Mouse (Mus musculus) hindbrain, embryonic 16.5 days (tissue): ENCODE data around the gene Tmod1. TPM values are rescaled to one million over a fixed set of nuclear protein-coding genes. Genes with fewer than 3 reads are reported as not detected.

Experiments
- ATAC-seq: fragments of 200-750 bp; cut with Nextera tagmentation; 2 replicates; pipeline ENCODE4 v1.8.0; 2017; ENCODE audit warnings: moderate TSS enrichment, moderate library complexity
- H3K27ac ChIP-seq: fragments of 300-500 bp; sonication (generic); 2 replicates; pipeline ENCODE4 v1.5.1; 2014; ENCODE audit warnings: low read depth, mild to moderate bottlenecking, control low read depth, low read length, moderate library complexity
- H3K27me3 ChIP-seq: fragments of 300-500 bp; sonication (generic); replicated peaks from 2 replicates; pipeline ENCODE4 v1.6.1; 2014; ENCODE audit warnings: low read length; ENCODE audit not compliant: control insufficient read depth, insufficient read depth
- H3K36me3 ChIP-seq: fragments of 300-500 bp; sonication (generic); 2 replicates; pipeline ENCODE4 v1.6.1; 2014; ENCODE audit warnings: mild to moderate bottlenecking, low read length, moderate library complexity, mixed read lengths; ENCODE audit not compliant: control insufficient read depth, insufficient read depth
- H3K4me1 ChIP-seq: fragments of 300-500 bp; sonication (generic); 2 replicates; pipeline ENCODE4 v1.6.1; 2014; ENCODE audit warnings: low read depth, low read length; ENCODE audit not compliant: control insufficient read depth, insufficient read depth
- H3K4me2 ChIP-seq: fragments of 300-500 bp; sonication (generic); 2 replicates; pipeline ENCODE4 v1.6.1; 2014; ENCODE audit warnings: mild to moderate bottlenecking, low read length, control low read depth, moderate library complexity
- H3K4me3 ChIP-seq: fragments of 300-500 bp; sonication (generic); 2 replicates; pipeline ENCODE4 v1.5.1; 2014; ENCODE audit warnings: mild to moderate bottlenecking, low read length, control low read depth, moderate library complexity
- H3K9ac ChIP-seq: fragments of 300-500 bp; sonication (generic); 2 replicates; pipeline ENCODE4 v1.6.1; 2014; ENCODE audit warnings: low read depth, mild to moderate bottlenecking, control low read depth, low read length, moderate library complexity
- H3K9me3 ChIP-seq: fragments of 300-500 bp; sonication (generic); 2 replicates; pipeline ENCODE4 v1.6.1; 2014; ENCODE audit warnings: mild to moderate bottlenecking, low read length, moderate library complexity; ENCODE audit not compliant: control insufficient read depth
- WGBS: fragments of 180-500 bp; shearing (Covaris S2); extraction: QIAGEN DNeasy Blood & Tissue Kit; methylation state at CpG from one replicate; pipeline ENCODE4 v1.1.7; 2014; 5-methylcytosine and 5-hydroxymethylcytosine counted together
- polyA plus RNA-seq: library from polyadenylated mRNA; unstranded; fragments of >200 nt; fragmentation: Nextera tagmentation; extraction: Ambion mirVana; gene quantifications from 2 replicates; pipeline ENCODE4 v1.2.1, GENCODE M21; 2015

Gene Tmod1
- polyA plus RNA-seq, 1 experiment from 2014 or later: 2.1 TPM

- H3K4me3 ChIP-seq: no peak overlapping the region
- WGBS: 59% methylated on average over 3 of the region's 3 CpGs
- H3K4me2 ChIP-seq: no peak overlapping the region
- H3K27ac ChIP-seq: no peak overlapping the region
- peaks cover 32% of the 10 kb centered on the region for H3K36me3 ChIP-seq
- H3K4me1 ChIP-seq: no peaks in the 10 kb centered on the region
- H3K27me3 ChIP-seq: no peaks in the 10 kb centered on the region
- H3K9ac ChIP-seq: no peak overlapping the region
- H3K9me3 ChIP-seq: no peaks in the 10 kb centered on the region; the same call in 1 of the 2 replicates
- ATAC-seq: no peak
Observed at GRCm38 (mm10) chr4:46130221-46130620, 91.5 kb downstream of the Tmod1 start.

GRCm38 (mm10) chr4:46131791-46132190 lies 93.1 kb downstream of the Tmod1 start:
- ATAC-seq: no peak
- Histone ChIP-seq H3K4me3 (no peak overlapping the region), H3K4me1 (peaks cover 2% of the 10 kb centered on the region), H3K9ac (no peak overlapping the region), H3K9me3 (no peaks in the 10 kb centered on the region; the same call in 1 of the 2 replicates), H3K27me3 (no peaks in the 10 kb centered on the region), H3K36me3 (peaks cover 26% of the 10 kb centered on the region), H3K27ac (no peak overlapping the region), H3K4me2 (no peak overlapping the region)
- WGBS: 88% methylated on average over 6 of the region's 6 CpGs

- H3K36me3 ChIP-seq: no peaks in the 10 kb centered on the region; the same call in 1 of the 2 replicates
- peak overlapping the region; percentile 96 for H3K27ac ChIP-seq
- no peaks in the 10 kb centered on the region for H3K27me3 ChIP-seq
- H3K9me3 ChIP-seq: no peaks in the 10 kb centered on the region
- WGBS: 8% methylated on average over 17 of the region's 17 CpGs
- peak overlapping the region; percentile 97 for H3K9ac ChIP-seq
- peak; percentile 84 for ATAC-seq
- H3K4me3 ChIP-seq: peak overlapping the region; percentile 96
- peaks cover 23% of the 10 kb centered on the region for H3K4me1 ChIP-seq
- H3K4me2 ChIP-seq: peak overlapping the region; percentile 90
Observed at GRCm38 (mm10) chr4:46137629-46138286, 99.0 kb downstream of the Tmod1 start.

GRCm38 (mm10) chr4:46138287-46139222 lies 99.8 kb downstream of the Tmod1 start, which contains the start of the genes Ncbp1 and Tstd2:
Gene Ncbp1 (plus strand): TSS chr4:46138613.
Gene Tstd2 (minus strand): TSS chr4:46138694.
- WGBS: 0% methylated on average over 84 of the region's 90 CpGs
- H3K9me3 ChIP-seq: no peaks in the 10 kb centered on the region
- peak within 1 kb of the TSS; percentile 90 for H3K4me2 ChIP-seq
- peaks cover 23% of the 10 kb centered on the region for H3K4me1 ChIP-seq
- no peaks in the 10 kb centered on the region for H3K27me3 ChIP-seq
- H3K4me3 ChIP-seq: peak within 1 kb of the TSS; percentile 96
- ATAC-seq: peak; percentile 92
- H3K9ac ChIP-seq: peak within 1 kb of the TSS; percentile 97
- H3K27ac ChIP-seq: peak within 1 kb of the TSS; percentile 96
- no peaks in the 10 kb centered on the region; the same call in 1 of the 2 replicates for H3K36me3 ChIP-seq

GRCm38 (mm10) chr4:46144323-46144722 lies 105.6 kb downstream of the Tmod1 start:
- no peak overlapping the region for H3K4me2 ChIP-seq
- H3K4me3 ChIP-seq: no peak overlapping the region
- H3K4me1 ChIP-seq: peaks cover 12% of the 10 kb centered on the region
- no peak for ATAC-seq
- no peak overlapping the region for H3K9ac ChIP-seq
- H3K27me3 ChIP-seq: no peaks in the 10 kb centered on the region
- H3K27ac ChIP-seq: no peak overlapping the region
- no peaks in the 10 kb centered on the region for H3K9me3 ChIP-seq
- 69% methylated on average over 3 of the region's 3 CpGs for WGBS
- H3K36me3 ChIP-seq: peaks cover 7% of the 10 kb centered on the region

GRCm38 (mm10) chr4:46146881-46147280 lies 108.1 kb downstream of the Tmod1 start:
- ATAC-seq: no peak
- Histone ChIP-seq H3K9me3 (no peaks in the 10 kb centered on the region), H3K27me3 (no peaks in the 10 kb centered on the region), H3K4me1 (no peaks in the 10 kb centered on the region), H3K4me3 (no peak overlapping the region), H3K9ac (no peak overlapping the region), H3K27ac (no peak overlapping the region), H3K4me2 (no peak overlapping the region), H3K36me3 (peaks cover 19% of the 10 kb centered on the region)
- 96% methylated on average over 1 of the region's 1 CpGs for WGBS

GRCm38 (mm10) chr4:46151903-46152544 lies 113.3 kb downstream of the Tmod1 start:
- ATAC-seq: no peak
- Histone ChIP-seq H3K4me2 (no peak overlapping the region), H3K9me3 (no peaks in the 10 kb centered on the region), H3K36me3 (peaks cover 47% of the 10 kb centered on the region), H3K4me3 (no peak overlapping the region), H3K9ac (no peak overlapping the region), H3K27ac (no peak overlapping the region), H3K4me1 (no peaks in the 10 kb centered on the region), H3K27me3 (no peaks in the 10 kb centered on the region)
- WGBS: 95% methylated on average over 12 of the region's 12 CpGs

- Histone ChIP-seq H3K9me3 (no peaks in the 10 kb centered on the region), H3K27me3 (no peaks in the 10 kb centered on the region), H3K4me1 (no peaks in the 10 kb centered on the region), H3K36me3 (peaks cover 50% of the 10 kb centered on the region), H3K4me3 (no peak overlapping the region), H3K27ac (no peak overlapping the region), H3K4me2 (no peak overlapping the region), H3K9ac (no peak overlapping the region)
- no peak for ATAC-seq
- WGBS: 78% methylated on average over 2 of the region's 2 CpGs
Observed at GRCm38 (mm10) chr4:46164027-46164426, 125.3 kb downstream of the Tmod1 start.
